Mouse (Mus musculus): ENCODE data around the gene Adprh.

DNA sequence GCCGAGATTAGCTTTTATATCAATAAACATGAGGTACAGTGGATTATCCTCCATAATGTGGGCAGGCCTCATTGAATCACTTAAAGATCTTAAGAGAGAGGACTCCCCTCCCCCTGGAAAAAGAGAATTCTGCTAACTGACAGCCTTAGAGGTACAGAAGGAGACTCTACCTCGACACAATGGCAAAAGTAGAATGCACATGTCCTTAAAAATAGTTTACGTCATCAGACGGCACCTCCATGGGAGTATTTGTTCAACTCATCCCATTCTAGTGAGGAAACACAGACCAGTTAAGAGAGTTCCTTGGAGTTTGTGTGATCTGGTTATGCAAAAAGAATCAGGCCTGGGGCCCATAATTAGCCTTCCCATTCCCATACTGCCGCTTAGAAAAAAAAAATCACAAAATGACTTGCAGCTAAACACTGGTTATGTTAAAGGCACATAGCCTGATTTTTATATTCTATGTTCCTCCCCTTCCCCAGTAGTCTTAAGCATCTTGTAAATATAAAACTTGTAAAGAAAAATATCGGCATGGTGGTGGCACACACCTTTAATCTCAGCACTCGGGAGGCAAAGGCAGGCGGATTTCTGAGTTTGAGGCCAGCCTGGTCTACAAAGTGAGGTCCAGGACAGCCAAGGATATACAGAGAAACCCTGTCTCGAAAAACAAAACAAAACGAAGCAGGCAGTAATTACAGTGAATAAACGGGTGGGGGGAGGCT lies 2.2 kb upstream of the Adprh start:
- TF ChIP-seq CTCF (IDR thresholded peaks at IDR 0.05; ENCODE audit: low read depth, low read length) (no peak), POLR2A (IDR thresholded peaks at IDR 0.05; ENCODE audit: extremely low read depth, insufficient read depth, low read length) (no peak)

Data from liver, adult 2 months (tissue).